Mouse (Mus musculus): ENCODE measurements around the gene Oas3. TPM values are rescaled to one million over a fixed set of nuclear protein-coding genes. Genes with fewer than 3 reads are reported as not detected.

The Oas3 gene
- polyA plus RNA-seq, 1 experiment from 2014 or later, result 0.81 TPM

DNA sequence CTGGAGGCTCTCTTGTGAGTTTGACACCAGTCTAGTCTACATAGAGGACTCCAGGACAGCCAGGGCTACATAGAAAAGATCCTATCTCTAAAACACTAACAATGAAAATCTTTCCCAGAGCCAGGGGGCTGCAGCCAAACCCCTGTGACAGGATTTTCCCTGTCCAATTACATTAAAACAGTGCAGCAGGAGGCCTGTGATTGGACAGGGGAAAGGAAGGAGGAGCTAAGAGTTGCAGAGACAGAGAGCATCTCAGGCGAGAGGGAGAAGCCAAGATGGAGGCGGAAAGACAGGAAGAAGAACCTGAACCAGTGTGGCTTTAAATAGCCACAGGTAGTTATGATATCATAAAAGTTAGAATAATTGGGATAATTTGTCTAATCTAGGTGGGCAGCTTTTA lies 5.0 kb upstream of the Oas3 start:
- Histone ChIP-seq H3K27ac (no peak overlapping the region), H3K27me3 (replicated peaks) (no peaks in the 10 kb centered on the region)
- WGBS, result 77% methylated on average over 2 of the region's 2 CpGs

DNA sequence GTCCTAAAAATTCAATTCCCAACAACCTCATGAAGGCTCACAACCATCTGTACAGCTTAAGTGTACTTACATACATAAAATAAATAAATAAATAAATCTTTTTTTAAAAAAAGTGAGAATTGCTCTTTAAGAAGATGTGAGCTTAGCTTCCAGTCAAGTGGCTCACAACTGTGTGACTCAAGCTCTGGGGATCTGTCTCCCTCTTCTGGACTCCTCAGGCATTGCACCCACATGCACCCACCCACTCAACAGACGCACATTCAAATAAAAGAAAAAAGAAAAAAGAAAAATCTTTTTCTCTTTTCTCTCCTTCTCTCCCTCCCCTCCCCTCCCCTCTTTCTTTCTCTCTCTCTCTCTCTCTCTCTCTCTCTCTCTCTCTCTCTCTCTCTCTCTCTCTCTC lies 4.2 kb upstream of the Oas3 start:
- H3K4me1 ChIP-seq, result no peaks in the 10 kb centered on the region
- ATAC-seq (replicated peaks), result no peak
- no peaks in the 10 kb centered on the region for H3K9me3 ChIP-seq
- no peak overlapping the region for H3K27ac ChIP-seq
- WGBS, result 86% methylated on average over 1 of the region's 1 CpGs
- no peak overlapping the region for H3K4me3 ChIP-seq
- no peak overlapping the region for H3K4me2 ChIP-seq
- no peaks in the 10 kb centered on the region for H3K36me3 ChIP-seq (replicated peaks)
- H3K9ac ChIP-seq, result no peak overlapping the region
- H3K27me3 ChIP-seq (replicated peaks), result no peaks in the 10 kb centered on the region

More for the DNA sequence above, 5.0 kb upstream of the Oas3 start:
- H3K9ac ChIP-seq, result no peak overlapping the region
- H3K4me3 ChIP-seq, result no peak overlapping the region
- no peaks in the 10 kb centered on the region for H3K9me3 ChIP-seq
- H3K4me1 ChIP-seq, result no peaks in the 10 kb centered on the region
- H3K36me3 ChIP-seq (replicated peaks), result no peaks in the 10 kb centered on the region
- H3K4me2 ChIP-seq, result no peak overlapping the region
- ATAC-seq (replicated peaks), result no peak

DNA sequence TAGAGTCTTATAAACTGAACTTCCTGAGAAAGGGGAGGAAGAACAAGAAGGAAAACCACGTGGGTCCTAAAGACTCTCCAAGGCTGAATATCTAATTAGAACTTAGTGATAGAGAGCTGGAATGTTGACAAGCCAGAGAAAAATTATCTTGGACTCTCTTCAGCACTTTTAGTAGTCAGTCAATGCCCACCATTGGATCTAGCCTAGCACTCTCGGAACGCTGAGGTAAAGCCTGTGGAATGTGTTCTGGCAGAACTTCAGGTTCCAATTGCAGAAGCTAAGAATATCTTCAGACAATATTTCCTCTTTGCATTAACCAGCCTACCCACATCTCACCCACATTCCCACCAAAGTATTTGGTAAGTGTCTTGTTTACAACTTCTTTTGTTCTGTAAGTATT lies 2.5 kb upstream of the Oas3 start:
- ATAC-seq (replicated peaks), result no peak
- H3K9ac ChIP-seq, result no peak overlapping the region
- H3K9me3 ChIP-seq, result no peaks in the 10 kb centered on the region
- no peaks in the 10 kb centered on the region for H3K4me1 ChIP-seq
- 58% methylated on average over 3 of the region's 3 CpGs for WGBS
- no peaks in the 10 kb centered on the region for H3K27me3 ChIP-seq (replicated peaks)
- no peak overlapping the region for H3K4me2 ChIP-seq
- H3K27ac ChIP-seq, result no peak overlapping the region
- H3K4me3 ChIP-seq, result no peak overlapping the region
- H3K36me3 ChIP-seq (replicated peaks), result no peaks in the 10 kb centered on the region

DNA sequence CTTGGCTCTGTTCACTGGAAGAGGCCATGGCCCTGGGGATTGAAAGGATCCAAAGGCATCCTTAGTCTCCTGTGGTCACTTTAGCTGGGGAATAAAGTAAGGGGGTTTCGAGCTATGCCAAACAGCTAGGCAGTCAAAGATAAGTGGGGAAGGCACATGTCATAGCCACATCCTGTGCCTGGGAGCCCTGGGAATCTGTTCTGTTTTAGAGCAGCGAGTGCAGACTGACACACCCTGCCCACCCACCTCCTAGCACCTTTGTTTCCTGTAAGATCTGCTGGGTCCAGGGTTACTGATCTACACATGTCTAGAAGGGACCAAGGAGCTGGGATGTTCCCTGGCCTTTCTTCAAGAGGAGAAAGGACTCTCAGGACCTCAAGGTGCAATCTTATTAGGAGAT lies 1.5 kb upstream of the Oas3 start:
- no peak overlapping the region for H3K9ac ChIP-seq
- 77% methylated on average over 2 of the region's 2 CpGs for WGBS
- no peaks in the 10 kb centered on the region for H3K36me3 ChIP-seq (replicated peaks)
- H3K4me2 ChIP-seq, result no peak overlapping the region
- no peaks in the 10 kb centered on the region for H3K4me1 ChIP-seq
- H3K27ac ChIP-seq, result no peak overlapping the region
- no peaks in the 10 kb centered on the region for H3K9me3 ChIP-seq
- no peak for ATAC-seq (replicated peaks)
- no peak overlapping the region for H3K4me3 ChIP-seq
- H3K27me3 ChIP-seq (replicated peaks), result no peaks in the 10 kb centered on the region

DNA sequence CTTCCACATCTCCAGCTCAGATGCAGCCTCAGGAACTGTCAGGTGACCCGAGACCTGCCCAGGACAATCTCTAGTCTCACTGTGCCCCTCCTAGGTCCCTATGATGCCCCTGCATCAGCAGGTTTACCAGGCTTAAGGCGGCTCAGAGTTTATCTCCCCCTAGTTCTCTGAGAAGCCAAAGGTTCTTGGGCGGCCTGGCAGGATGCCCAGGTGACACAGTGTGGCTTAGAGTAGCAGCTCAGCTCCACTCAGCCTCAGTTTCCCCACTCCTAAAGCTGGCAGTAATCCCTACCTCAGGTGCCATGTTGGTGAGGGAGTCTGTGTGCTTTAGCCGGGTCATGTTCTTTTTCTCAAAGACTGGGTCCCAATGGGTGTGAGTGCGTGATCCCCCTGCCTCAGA lies 660 bp downstream of the Oas3 start:
- Histone ChIP-seq H3K27ac (no peak overlapping the region), H3K9me3 (no peaks in the 10 kb centered on the region), H3K4me3 (no peak overlapping the region), H3K27me3 (replicated peaks) (no peaks in the 10 kb centered on the region), H3K36me3 (replicated peaks) (no peaks in the 10 kb centered on the region), H3K9ac (no peak overlapping the region), H3K4me1 (no peaks in the 10 kb centered on the region), H3K4me2 (no peak overlapping the region)
- ATAC-seq (replicated peaks), result no peak
- WGBS, result 77% methylated on average over 5 of the region's 5 CpGs

DNA sequence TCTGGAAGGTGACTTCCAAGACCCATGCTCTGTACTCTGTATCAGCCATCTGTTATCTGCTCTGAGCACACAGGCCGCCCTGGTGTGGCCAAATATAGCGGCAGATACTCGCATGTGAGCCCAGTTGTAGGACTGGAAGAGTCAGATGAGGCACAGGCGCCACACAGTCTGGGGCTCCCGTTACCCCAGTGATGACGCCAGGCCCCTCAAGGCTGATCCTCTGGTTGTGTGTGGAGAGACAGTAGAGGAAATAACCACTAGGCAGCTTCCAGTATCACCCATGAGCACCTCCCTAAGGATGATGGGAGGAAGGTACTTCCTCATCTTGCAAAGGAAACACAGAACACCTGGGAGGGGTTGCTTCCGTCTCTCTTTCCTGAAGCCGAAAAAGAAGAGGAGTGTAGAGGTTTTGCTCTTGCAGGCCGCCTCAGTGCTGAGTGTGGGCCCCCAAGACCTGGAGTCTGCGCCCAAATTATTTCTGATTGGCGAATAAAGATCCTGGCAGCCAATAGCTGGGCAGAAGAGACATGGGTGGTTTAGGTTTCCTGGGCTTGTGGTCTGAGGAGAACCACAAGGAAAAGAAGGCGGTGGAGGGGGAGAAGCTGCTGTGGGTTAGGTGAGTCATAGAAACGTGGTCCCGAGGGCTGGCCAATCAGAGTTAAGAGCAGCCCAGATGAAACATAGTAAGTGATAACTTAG lies 2.0 kb downstream of the Oas3 start:
- no peaks in the 10 kb centered on the region for H3K4me1 ChIP-seq
- no peak overlapping the region for H3K4me2 ChIP-seq
- H3K27ac ChIP-seq, result no peak overlapping the region
- no peaks in the 10 kb centered on the region for H3K27me3 ChIP-seq (replicated peaks)
- no peak overlapping the region for H3K4me3 ChIP-seq
- H3K36me3 ChIP-seq (replicated peaks), result no peaks in the 10 kb centered on the region
- no peak for ATAC-seq (replicated peaks)
- H3K9ac ChIP-seq, result no peak overlapping the region
- H3K9me3 ChIP-seq, result no peaks in the 10 kb centered on the region
- WGBS, result 85% methylated on average over 14 of the region's 14 CpGs

DNA sequence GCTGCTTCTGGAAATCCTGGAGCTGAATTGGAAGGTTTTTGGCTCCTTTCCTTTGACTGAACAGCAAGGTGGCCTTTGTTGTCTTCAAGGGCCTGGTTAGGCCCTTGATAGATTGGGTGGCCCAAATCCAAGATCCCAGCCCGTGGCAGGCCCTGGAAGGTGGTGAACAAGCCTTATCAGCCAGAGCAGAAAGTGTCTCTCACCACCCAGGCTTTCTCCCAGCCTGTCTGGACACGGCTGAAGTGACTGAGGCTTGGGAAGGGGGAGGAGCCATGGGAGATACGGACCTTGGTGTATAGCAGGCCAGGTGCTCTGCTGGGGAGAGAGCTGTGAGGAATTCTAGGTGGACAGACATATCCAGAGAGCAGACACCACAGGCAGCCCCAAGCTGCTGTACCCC lies 8.1 kb downstream of the Oas3 start:
- Histone ChIP-seq H3K4me2 (no peak overlapping the region), H3K27ac (no peak overlapping the region), H3K9me3 (no peaks in the 10 kb centered on the region), H3K4me1 (no peaks in the 10 kb centered on the region), H3K9ac (no peak overlapping the region), H3K27me3 (replicated peaks) (no peaks in the 10 kb centered on the region), H3K36me3 (replicated peaks) (no peaks in the 10 kb centered on the region), H3K4me3 (no peak overlapping the region)
- 70% methylated on average over 3 of the region's 3 CpGs for WGBS
- ATAC-seq (replicated peaks), result no peak

DNA sequence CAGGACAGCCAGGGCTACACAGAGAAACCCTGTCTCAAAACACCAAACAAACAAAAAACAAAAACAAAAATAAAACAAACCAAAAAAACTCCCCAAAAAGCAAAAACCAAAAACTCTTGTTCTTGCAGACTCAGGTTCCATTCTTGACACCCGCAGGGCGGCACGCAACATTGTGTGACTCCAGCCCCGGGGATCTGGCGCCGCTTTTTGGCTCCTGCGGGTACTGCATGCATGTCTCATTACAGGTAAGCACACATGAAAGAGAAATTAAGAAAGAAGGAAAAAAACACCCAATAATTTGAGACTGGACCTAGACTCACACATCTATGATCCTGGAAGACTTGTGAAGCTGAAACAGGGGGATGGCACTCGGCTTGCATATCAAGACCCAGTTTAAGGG lies 12.5 kb downstream of the Oas3 start:
- WGBS, result 72% methylated on average over 8 of the region's 8 CpGs

DNA sequence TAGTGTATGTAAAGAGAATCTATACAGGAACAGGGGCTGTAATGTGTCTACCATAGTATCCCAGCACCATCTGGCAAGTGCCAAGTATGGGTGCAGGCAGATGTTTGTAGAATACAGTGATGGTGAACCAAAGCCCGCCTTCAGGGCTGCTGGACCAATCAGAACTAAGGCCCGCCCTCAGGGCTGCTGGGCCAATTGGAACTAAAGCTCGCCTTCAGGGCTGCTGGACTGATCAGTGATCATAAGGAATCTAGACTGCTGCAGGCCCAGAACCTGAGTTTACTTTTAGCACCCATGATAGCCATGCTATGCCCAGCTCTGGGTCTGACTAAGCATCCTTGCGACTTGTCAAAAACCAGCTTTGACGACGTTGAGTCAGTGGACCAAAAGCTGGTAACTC lies 15.6 kb downstream of the Oas3 start:
- Histone ChIP-seq H3K27ac (no peak overlapping the region), H3K9ac (no peak overlapping the region), H3K4me3 (no peak overlapping the region), H3K9me3 (no peaks in the 10 kb centered on the region), H3K4me2 (0 out of 2 replicates have a peak overlapping the region, but pooled peaks have one; percentile 6), H3K4me1 (no peaks in the 10 kb centered on the region), H3K27me3 (replicated peaks) (no peaks in the 10 kb centered on the region), H3K36me3 (replicated peaks) (no peaks in the 10 kb centered on the region)
- ATAC-seq (replicated peaks), result no peak
- WGBS, result 26% methylated on average over 6 of the region's 6 CpGs

More for the DNA sequence above, 12.5 kb downstream of the Oas3 start:
- Histone ChIP-seq H3K9me3 (no peaks in the 10 kb centered on the region), H3K4me2 (no peak overlapping the region), H3K27me3 (replicated peaks) (no peaks in the 10 kb centered on the region), H3K27ac (no peak overlapping the region), H3K9ac (no peak overlapping the region), H3K4me1 (no peaks in the 10 kb centered on the region), H3K36me3 (replicated peaks) (no peaks in the 10 kb centered on the region), H3K4me3 (no peak overlapping the region)
- ATAC-seq (replicated peaks), result no peak

DNA sequence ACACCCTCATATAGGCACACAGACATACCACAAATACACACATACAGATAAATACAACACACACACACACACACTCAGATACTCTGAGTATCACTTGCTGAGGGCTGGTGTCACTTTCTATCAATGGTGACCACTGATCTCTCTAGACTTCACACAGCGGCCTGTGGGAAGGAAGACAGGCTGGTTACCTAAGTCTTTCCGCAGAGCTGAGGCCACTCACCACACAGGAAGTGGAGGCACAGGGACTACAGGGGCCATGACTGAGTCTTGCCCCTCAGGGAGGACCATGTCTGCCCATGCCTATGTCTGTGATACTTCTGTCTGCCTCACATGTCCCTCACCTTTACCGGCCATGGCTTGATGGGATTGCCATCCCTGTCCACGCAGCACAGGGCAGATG lies 23.2 kb downstream of the Oas3 start:
- no peak overlapping the region for H3K9ac ChIP-seq
- no peaks in the 10 kb centered on the region for H3K27me3 ChIP-seq (replicated peaks)
- no peaks in the 10 kb centered on the region for H3K4me1 ChIP-seq
- ATAC-seq (replicated peaks), result no peak
- no peaks in the 10 kb centered on the region for H3K9me3 ChIP-seq
- WGBS, result 86% methylated on average over 4 of the region's 4 CpGs
- no peaks in the 10 kb centered on the region for H3K36me3 ChIP-seq (replicated peaks)
- H3K4me2 ChIP-seq, result no peak overlapping the region
- no peak overlapping the region for H3K27ac ChIP-seq
- H3K4me3 ChIP-seq, result no peak overlapping the region

DNA sequence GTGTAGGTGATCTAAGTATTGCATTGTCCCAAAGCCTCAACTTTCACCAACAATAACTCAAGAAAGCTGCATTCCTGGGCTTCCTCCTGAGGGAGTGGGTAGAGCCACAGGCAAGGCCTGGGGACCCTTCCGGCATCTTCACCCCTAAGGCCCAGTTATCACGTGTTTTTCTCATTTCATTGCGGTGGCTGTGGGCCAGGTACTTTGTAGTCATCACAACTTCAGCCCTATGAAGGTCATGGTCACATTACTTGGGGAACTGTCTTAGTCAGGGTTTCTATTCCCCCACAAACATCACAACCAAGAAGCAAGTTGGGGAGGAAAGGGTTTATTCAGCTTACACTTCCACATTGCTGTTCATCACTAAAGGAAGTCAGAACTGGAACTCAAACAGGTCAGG lies 24.7 kb downstream of the Oas3 start:
- WGBS, result 83% methylated on average over 3 of the region's 3 CpGs
- no peaks in the 10 kb centered on the region for H3K27me3 ChIP-seq (replicated peaks)
- no peak for ATAC-seq (replicated peaks)
- H3K4me1 ChIP-seq, result no peaks in the 10 kb centered on the region
- H3K4me2 ChIP-seq, result no peak overlapping the region
- H3K4me3 ChIP-seq, result no peak overlapping the region
- H3K9ac ChIP-seq, result no peak overlapping the region
- H3K36me3 ChIP-seq (replicated peaks), result no peaks in the 10 kb centered on the region
- no peak overlapping the region for H3K27ac ChIP-seq
- no peaks in the 10 kb centered on the region for H3K9me3 ChIP-seq

DNA sequence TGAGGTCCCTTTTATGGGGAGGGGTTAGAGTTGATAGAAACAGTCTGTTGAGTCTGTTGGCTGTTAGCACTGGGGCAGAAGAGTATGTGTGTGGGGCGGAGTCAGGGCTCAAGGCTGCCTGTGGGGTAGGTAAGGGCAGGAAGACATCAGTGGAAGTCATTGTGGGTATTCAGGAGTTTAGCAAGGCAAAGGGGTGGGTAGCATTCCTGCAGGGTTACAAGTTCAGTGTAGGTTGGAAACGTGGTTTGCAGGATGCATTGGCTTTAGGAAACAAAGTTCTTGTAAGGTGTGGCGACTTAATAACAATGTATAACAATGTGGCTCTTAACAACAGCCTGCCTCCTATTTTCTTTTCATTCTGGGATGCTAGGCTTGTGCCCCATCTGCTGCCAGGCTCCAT lies 26.3 kb downstream of the Oas3 start:
- no peak for ATAC-seq (replicated peaks)
- H3K4me2 ChIP-seq, result no peak overlapping the region
- 69% methylated on average over 3 of the region's 3 CpGs for WGBS
- no peaks in the 10 kb centered on the region for H3K36me3 ChIP-seq (replicated peaks)
- no peaks in the 10 kb centered on the region for H3K9me3 ChIP-seq
- no peaks in the 10 kb centered on the region for H3K27me3 ChIP-seq (replicated peaks)
- H3K27ac ChIP-seq, result no peak overlapping the region
- H3K4me3 ChIP-seq, result no peak overlapping the region
- H3K9ac ChIP-seq, result no peak overlapping the region
- no peaks in the 10 kb centered on the region for H3K4me1 ChIP-seq

DNA sequence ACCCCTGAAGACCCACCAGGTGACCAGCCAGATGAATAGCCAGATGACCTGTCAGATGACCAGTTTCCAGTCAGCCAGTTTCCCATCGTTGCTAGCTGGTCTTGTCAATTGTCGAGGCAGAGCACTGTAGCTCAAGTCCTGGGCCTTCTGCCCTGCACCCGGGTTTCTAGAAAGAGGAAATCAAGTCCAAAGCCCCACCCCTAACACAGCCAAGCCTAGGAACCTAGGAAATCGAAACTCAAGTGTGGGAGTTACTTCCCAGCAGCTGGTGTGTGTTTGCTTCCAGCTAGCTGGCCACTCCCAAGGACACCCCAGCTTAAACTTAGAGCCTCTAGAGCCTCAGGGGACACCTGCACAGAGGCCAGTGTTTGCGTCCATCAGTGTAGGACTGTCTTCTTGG lies 27.8 kb downstream of the Oas3 start, which contains the start of gene Oas2:
TSS of gene Oas2 (minus strand) at position 166 of the 400 bp plus-strand sequence.
- Histone ChIP-seq H3K4me2 (no peak within 1 kb of the TSS), H3K9me3 (no peaks in the 10 kb centered on the region), H3K27ac (no peak within 1 kb of the TSS), H3K4me1 (no peaks in the 10 kb centered on the region), H3K9ac (no peak within 1 kb of the TSS), H3K4me3 (no peak within 1 kb of the TSS), H3K36me3 (replicated peaks) (no peaks in the 10 kb centered on the region), H3K27me3 (replicated peaks) (no peaks in the 10 kb centered on the region)
- ATAC-seq (replicated peaks), result no peak
- WGBS, result 70% methylated on average over 5 of the region's 5 CpGs
